Mouse (Mus musculus): ENCODE measurements at regions not wholly inside any gene's neighbourhood (a gene's known extent, or its start where the extent isn't known, plus 50 kb on each side); places are given as distances from the start of the nearest gene placed in this dataset.

DNA sequence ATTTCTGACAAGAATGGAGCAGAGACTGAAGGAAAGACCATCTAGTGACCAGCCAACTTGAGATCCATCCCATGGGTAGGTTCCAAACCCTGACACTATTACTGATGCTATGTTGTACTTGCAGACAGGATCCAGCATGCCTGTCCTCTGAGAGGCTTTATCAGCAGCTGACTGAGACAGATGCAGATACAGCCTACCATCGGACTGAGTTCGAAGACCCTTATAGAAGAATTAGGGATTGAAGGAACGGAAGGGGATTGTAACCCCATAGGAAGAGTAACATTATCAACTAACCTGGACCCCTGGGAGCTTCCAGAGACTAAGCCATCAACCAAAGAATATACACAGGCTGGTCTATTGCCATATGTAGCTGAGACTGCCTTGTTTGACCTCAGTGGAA lies 183.1 kb upstream of the Adcy2 start:
- no peak for DNase-seq

DNA sequence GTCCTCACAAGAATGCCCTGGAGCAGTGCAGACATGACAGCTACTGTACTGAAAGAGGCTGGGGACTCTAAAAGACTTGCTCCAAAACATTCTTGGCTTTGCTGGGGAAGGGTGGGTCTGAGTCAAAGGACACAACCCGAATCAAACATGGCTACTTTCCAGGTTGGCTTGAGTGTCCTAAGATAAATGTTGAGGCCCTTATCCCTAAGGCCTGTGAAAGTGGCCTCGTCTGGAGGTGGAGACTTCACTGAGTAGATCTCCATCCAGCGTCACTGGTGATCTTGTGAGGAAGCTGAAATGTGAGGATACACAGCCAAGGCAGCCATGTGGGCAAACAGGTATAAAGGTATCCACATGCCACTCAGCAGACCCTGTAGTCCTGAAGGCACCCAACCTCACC lies 191.3 kb upstream of the Adcy2 start:
- peak; percentile 2 for DNase-seq

DNA sequence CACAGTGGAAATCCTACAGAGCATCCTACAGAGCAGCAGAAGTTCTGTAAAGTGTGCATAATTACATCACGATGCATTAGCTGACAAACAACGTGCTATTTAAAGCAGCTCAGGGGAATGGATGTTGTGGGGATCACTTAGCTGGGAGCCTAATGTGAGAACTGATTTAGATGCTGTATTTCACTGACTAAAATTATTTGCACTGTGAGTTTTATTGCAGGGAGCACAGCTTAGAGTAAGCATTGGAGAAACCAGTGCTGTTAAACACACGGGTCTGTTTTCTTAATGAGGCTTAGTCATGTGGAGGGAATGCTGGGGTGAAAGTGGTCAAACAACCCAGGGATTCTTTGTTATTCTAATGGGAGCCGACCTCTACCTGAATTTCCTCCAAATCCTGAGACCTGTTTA lies 197.1 kb upstream of the Adcy2 start:
- no peak for DNase-seq

DNA sequence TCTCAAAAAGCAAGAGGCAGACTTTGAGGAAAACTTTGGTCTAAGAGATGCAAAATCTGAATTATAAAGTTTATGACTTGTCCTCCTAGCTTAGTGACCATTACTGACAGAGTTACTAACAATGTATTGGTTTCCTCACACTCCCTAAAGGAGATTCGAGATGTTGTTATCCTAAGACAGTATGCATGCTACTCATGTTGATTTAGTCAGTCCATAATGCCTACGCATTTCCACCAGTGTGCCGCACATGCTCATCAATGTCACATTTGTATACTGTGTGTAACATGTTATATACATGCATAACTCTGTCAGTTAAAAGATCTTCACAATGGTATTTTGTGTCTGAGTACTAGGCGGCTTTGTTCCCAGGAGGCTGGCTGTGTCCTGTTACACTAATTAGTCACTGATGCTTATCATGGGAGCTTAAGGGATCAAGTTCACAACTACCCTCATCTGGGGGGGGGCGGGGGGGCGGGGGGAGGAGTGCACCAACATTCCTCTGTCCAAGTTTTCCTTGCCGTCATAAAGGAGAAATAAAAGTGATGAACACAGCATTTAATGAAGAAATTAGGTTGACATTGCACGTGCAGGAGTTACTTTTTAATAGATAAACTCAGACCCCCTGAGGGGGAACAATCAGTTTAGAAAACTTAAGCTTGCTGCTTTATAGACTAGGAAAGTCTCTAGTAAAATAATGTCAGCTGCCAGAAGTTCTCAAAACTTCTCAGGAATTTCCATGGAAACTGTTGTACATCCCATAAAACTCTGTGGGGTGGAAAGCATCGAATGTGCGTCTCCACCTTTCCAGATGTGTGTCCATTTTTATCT lies 208.6 kb upstream of the Adcy2 start:
- DNase-seq: no peak

DNA sequence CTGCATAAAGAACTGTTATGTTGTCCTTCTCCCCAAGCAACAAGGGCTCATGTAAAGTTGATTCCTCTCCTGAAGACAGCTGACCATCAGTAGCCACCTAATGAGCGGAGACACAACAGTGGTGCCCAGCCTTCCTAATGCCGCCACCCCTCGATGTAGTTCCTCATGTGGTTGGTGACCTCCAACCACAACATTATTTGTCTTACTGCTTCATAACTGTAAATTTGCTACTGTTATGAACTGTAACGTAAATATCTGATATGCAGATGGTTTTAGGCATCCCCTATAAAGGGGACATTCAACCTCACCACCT lies 209.2 kb upstream of the Adcy2 start:
- DNase-seq: no peak

DNA sequence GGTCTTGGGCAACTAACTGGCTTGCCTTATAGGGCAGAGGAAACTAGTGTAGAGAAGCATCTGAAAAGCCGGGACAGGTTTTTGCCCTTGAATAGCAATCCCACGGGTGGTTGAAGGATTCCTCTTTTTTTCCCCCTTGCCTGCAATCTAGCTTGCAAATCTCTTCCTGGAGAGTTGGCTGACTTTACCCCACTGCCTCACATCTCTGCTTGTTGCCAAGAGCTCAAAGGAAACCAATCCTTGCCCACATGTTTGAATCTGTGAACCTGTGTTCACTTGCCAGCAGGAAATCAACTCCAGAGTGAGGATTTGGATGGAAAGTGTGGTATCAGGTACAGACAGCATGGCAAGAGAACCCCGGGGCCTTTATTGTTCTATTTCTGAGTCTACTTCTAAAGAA lies 217.2 kb upstream of the Adcy2 start:
- no peak for DNase-seq

DNA sequence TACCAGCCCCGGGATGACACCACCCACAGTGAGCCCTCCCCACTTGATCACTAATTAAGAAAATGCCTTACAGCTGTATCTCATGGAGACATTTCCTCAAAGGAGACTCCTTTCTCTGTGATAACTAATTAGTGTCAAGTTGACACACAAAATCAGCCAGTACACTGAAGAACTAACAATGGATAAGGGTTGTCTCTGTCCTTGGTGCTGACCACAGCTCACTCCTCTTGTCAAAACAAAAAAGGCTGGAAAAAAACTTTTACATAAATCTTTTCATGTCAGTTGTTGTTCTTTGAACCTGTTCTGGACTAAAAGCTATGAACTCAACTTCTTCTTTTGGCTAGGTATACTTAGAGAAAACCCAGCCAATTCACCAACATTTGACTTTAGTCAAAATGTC lies 221.1 kb upstream of the Adcy2 start:
- no peak for DNase-seq

DNA sequence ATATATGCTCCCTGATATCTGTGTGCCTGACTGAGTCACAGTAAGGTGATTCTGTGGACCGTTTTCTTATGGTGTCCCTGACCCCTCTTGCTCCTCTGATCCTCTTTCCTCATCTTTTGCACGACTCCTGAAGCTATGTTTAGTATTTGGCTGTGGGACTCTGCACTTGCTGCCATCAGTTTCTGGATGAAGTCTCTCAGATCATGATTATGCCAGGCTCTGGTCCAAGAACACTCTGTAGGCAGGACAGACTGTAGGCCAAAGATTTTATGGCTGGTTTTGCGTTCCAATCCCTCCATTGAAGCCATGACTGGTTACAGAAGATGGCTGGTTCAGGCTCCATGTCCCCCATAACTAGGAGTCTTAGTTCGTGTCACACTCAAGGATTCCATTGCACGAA lies 227.2 kb upstream of the Adcy2 start:
- DNase-seq: no peak

DNA sequence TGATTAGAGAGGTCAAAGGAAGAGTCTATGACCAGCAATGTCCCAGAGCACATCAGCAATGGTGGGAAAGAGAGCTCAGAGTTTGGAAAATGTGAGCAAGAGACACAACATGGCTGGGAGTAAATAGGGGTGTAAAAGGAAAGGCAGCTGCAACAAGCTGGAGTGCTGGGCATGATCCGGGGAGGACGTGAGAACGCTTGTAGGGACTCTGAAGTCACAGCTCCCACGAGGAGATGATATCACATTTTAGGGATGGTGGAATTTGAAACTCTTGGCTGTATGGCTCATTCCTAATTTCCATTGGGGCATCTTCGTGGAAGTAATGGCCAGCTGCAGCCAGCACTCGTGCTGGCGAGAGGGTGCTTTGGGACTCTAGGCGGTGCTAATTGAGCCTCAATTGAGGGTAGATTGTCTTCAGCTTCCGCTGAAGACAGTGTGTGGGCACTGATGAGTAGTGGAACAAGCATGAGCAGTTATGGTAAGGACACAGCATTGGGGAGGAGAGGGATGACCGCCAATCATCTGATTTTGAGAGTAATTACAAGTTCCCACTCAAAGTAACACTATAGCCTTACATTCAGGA lies 231.1 kb upstream of the Adcy2 start:
- DNase-seq: no peak

DNA sequence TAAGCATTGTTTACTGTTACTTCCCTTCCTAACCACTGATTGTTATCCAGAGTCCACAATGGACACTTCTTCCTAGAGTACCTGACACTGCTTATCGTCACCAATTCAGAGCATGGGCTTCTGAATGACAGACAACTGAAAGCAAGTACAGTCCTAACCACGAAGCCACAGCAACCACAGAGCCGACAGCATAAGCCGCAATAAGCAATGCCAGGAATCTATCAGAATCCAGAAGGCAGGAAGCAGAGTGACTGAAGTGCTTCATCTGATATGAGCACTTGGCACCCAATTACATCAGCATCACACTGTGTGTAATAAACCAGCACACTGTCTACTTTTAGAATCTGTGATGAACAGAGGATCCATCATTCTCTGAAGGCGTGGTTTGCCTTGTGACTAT lies 237.0 kb upstream of the Adcy2 start:
- DNase-seq: peak; percentile 42

DNA sequence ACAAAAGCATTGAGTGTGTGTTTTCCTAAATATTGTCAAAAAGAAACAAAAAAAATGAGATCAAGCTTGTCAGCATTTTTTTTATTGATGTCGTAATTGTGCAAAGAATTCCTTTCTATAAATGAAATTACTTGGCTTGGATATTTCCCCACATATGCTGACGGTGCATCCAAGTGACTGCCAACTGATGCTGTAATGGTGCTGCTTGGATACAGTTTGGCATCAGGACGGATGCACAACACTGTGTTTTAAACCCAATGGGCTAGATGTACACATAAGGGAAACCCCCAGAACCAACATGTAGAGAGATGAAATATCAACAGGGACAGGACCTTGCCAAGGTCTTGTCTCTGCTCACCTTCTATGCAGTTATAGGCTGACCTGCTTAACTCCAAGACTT lies 238.6 kb upstream of the Adcy2 start:
- DNase-seq: peak; percentile 39

DNA sequence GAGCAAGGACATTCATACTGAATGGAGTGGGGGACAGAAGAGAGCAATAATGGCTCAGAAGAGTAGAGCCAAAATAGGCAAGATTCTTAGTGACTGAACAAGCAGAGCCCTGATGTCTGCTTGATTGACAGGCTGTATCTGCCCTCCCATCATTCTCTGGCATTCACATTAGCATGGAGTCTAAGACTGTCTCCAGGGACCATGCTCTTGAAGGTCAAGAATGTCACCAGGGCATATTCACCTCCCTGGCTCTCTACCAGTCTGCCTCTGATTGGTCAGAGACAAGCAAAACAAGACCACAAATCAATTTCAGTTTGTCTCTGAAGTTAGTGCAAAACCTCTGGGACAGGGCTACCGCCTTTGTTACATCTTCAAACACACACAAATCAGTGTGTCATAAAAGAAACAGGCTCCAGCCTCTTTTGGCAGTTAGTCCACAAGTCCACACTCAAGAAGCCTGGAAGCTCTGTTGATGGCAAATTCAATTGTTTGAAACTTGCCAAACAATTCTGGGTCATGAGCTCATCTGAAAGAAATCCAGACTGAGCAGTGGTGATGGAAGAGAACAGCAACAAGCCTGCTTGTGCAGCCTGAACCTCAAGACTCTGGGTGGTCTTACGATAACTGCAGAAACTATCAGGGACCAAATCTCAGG lies 240.0 kb upstream of the Adcy2 start:
- peak; percentile 70 for DNase-seq

DNA sequence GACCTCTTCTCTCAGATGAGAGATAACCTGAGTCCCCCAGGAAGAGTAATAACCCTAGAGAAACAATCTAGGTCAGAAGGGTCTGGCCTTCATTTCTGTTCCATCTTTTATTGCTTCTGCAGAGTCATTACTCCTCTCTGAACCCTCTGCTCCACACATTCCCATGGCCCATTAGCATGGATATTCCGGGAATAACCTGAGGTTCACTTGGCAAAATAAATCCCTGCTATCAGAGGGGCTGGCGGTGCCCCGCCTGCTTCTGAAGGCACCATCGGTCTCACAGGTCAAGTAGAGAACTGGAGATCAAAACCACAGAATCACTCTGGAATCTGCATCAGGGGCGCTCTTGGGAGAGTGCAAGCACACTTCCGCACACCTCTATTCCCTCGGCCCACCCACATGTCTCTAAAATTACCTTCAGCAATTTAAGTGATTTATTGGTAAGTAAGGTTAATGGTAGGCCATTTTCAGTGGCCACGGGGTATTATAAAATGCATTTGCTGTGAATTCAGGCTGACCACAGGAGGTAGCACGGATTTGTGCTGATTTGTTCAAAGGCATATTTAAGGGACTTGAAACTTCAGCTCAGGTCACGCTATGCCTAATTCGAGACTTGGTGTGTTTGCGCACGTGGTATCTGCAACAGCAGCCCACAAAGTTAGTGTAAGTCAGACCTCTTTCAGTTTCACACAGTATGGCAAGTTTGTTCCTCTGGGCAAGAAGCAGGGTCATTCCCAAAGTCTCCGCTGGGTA lies 243.4 kb upstream of the Adcy2 start:
- no peak for DNase-seq

DNA sequence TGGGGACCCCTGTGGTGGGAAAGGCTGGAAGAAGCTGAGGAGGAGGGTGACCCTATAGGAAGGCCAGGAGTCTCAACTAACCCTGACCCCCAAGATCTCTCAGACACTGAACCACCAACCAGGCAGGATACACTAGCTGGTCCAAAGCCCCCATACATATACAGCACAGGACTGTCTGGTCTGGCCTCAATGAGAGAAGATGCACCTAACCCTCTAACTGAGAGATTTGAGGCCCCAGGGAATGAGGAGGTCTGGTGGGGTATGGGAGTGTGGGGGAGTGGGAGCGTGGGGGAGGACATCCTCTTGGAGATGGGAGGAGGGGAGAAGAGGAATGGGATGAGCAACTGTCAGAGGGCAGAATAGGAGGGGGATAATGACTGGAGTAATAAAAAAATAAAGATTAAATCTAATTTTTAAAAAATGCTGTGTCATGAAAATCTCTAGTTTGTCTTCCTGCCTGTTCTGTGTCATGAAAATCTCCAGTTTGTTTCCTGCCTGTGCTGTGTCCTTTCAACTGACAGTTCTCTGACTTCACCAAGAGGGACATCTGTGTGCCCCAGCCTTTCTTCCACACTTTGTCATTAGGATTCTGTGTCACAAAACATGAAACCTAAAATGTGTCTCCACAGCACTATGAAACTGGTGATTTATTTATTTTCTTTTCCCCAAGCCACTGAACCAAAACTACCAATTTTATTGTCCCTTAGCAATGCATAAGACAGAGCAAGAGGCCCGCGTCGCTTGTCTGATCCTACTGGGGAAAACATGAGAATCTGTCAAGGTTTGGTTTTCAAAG lies 251.2 kb upstream of the Adcy2 start:
- DNase-seq: no peak

DNA sequence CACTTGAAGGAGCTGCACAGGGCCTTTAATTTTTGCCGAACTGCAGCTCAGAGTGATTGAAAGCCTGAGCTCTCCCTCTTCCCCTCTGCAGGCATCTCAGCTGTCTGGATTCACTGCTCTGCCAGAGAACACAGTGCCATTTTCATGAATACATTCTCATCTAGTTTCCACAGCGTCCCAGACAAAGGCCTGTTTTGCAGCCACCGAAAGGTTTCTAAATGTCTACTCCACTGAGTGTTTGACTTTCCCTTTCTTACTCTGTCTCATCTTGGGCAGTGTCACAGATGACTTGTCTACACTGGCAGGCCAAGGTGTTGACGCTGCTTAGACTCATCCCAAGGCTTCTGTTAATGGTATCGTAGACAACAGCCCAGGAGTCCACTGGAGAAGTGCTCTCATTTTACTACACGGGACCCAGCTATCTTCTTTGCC lies 251.8 kb upstream of the Adcy2 start:
- no peak for DNase-seq

DNA sequence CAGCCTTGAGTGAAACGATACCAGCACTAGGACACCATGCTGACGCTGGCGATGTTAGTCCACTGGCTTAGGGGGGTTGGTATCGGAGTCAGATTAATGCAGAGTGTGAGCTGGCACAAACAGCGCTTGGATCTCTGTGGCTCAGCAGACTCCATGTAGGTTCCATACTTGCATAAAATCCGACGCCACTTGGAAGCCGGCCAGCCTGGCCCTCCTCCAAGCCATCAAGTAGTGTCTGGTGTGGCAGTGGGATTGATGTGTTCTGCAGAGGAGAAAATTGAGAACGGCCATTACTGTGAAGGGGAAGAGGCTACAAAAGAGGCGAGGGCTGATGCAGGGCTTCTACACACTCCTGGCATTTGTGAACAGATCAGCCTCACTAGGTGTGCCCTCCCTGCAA lies 253.0 kb upstream of the Adcy2 start:
- peak; percentile 40 for DNase-seq

DNA sequence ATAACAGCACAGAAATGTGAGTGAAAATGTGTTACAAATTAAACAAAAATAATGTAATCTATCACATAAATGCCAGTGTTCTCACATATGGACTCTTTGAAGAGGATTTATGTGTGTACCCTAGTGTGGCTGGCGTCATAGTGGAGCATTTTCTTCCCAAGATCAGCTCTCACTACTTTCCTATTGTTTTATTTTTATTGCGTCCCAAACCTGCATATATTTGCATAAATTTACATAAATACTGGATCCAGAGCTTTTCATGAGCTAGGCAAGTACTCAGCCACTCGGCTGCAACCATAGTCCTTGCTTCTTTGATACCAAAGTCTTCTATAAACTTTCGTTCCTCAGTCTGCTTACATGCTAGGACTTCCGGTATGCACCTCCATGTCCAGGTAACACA lies 261.1 kb upstream of the Adcy2 start:
- no peak for DNase-seq

DNA sequence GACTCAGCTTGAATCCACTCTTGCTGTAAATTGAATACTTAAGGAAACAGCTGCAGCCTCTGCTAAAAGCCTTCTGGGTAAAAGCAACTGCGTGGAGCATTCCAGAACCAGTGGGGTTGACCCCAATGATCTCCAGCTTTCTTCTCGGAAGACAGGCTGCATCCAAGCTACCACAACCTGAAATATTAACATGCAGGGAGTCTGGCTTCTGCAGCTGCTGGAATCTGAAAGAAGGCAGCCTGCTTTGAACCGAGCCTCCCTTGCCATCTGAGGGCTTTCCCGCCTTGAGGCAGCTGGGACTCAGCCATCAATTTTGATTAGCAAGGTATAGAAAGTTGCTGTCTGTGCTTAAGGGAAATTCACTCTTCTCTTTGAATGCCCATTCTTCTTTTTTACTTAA lies 261.6 kb upstream of the Adcy2 start:
- DNase-seq: no peak

DNA sequence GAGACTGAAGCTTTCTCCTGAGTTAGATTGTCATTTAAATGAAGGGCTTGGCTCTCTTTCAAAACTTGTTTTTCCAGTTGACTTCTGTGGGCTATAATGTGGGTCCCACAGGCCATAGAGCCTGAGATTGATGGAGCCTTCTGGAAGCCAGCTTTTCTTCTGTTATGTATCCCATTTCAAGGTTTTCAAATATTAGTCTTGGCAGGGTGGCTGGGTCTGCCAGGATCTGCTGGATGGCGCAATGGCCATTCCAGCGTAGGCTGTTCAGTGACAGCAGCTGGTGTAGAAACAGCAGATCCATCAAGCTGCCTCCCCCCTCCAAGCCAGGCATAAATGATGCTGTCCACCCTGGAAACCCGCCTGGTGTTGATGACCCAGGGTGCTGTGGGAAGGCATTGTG lies 264.4 kb upstream of the Adcy2 start:
- peak; percentile 31 for DNase-seq

DNA sequence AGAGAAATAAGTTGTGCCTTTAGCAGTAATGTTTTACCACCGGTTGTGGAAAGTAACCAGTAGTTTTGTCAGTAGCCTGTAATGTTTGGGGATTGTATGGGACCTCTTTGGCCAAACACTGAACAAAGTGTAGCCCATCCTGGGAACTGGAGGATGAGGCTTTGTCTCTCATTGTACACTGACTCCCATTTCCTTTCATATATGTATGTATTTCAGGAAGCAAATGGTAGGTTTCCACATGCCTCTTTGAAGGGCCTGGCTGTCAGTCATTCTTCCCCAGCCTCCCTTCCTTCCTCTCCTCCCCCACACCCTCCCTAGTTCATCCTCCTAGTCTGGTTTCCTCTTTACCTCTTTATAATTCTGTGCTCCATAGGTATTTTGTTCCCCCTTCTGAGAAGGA lies 266.7 kb upstream of the Adcy2 start:
- DNase-seq: no peak

DNA sequence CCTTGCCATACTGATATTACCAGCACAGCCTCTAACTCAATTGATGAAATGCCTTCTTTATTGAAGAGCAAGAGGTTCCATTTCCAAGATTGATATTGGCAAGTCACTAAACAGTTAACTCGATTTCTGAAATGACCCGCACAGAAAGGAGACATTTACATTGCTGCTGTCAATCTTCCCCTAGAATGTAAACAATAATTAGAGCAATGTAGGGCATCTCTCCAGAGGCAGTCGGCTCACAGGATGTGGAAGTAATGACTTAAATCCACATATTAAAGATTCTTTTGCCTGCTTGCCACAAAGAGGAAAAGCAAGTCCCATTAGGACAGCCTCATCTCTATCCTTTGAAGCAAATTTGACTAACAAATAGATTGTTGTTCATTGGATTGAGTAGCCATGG lies 261.0 kb upstream of the Nsun2 start:
- DNase-seq: no peak

DNA sequence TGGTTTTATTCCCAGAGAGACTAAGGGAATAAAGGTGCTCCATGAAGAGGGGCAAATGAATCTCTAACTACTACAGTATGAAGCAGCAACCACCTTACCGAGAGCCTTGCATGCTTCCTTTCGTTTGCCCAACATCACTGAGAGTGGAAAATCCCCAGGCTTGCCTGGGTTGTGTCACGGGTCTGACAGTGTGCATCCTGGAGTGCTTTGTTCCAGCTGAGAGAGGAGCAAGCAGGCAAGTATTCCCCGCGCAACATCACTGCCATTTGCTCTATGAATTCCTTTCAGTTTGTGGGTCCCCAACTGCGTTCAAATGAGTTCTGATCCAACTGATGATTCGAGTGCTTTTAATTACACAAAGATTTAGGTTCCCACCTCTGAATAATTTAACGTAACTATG lies 253.9 kb upstream of the Nsun2 start:
- no peak for DNase-seq

DNA sequence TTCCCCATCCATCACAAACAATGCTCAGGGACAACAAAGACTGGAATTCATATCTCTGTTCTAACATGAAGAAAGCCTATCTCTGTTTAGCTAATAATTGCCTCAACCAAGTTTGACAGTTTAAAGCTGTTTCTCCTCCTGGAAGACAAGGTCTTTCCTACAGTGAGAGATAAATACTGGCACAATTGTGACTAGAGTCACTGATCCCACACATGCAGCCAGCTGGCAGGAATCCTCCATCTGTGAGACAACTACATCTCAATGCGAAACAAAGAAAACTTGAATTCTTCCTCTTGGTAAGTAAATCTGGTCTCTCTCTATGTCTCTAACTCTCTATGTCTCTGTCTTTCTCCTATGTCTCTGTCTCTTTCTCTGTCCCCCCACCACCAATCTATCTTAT lies 239.1 kb upstream of the Nsun2 start:
- peak; percentile 56 for DNase-seq
